Mouse (Mus musculus) intestine, embryonic 14.5 days (tissue): Measurements from ENCODE around the gene Cela3b. TPM values are rescaled to one million over a fixed set of nuclear protein-coding genes. Genes with fewer than 3 reads are reported as not detected.
"Not testable (repeated sequence)": the region's sequence is repeated elsewhere in the genome, so short reads cannot be mapped to it uniquely, and the experiment has no call there.

ENCODE experiments used
- ATAC-seq: fragments of 200-750 bp; cut with Nextera tagmentation; replicated peaks from 2 replicates; pipeline ENCODE4 v1.8.0; 2017; ENCODE audit warnings: low read depth, moderate number of reproducible peaks, moderate TSS enrichment, moderate library complexity; ENCODE audit not compliant: low FRiP score, low TSS enrichment
- DNase-seq: peaks from one replicate; pipeline ENCODE4 v3.0.0-alpha.2; 2018; ENCODE audit warnings: low spot score
- H3K27ac ChIP-seq: fragments of 300-500 bp; sonication (generic); 2 replicates; pipeline ENCODE4 v1.5.1; 2014; ENCODE audit warnings: low read depth, mild to moderate bottlenecking, control low read depth
- H3K27me3 ChIP-seq: fragments of 300-500 bp; sonication (generic); replicated peaks from 2 replicates; pipeline ENCODE4 v1.6.1; 2014; ENCODE audit warnings: low read length, control low read depth; ENCODE audit not compliant: control insufficient read depth, insufficient read depth
- H3K36me3 ChIP-seq: fragments of 300-500 bp; sonication (generic); 2 replicates; pipeline ENCODE4 v1.6.1; 2014; ENCODE audit warnings: low read length, control low read depth; ENCODE audit not compliant: control insufficient read depth, insufficient read depth
- H3K4me1 ChIP-seq: fragments of 300-500 bp; sonication (generic); replicated peaks from 2 replicates; pipeline ENCODE4 v1.6.1; 2014; ENCODE audit warnings: low read length, control low read depth, mixed read lengths; ENCODE audit not compliant: control insufficient read depth, insufficient read depth
- H3K4me2 ChIP-seq: fragments of 300-500 bp; sonication (generic); 2 replicates; pipeline ENCODE4 v1.6.1; 2014; ENCODE audit warnings: low read length
- H3K4me3 ChIP-seq: fragments of 300-500 bp; sonication (generic); 2 replicates; pipeline ENCODE4 v1.5.1; 2014; ENCODE audit warnings: low read depth, low read length, control low read depth, mixed read lengths
- H3K9ac ChIP-seq: fragments of 300-500 bp; sonication (generic); 2 replicates; pipeline ENCODE4 v1.6.1; 2014; ENCODE audit warnings: mild to moderate bottlenecking, low read length
- H3K9me3 ChIP-seq: fragments of 300-500 bp; sonication (generic); 2 replicates; pipeline ENCODE4 v1.6.1; 2016; ENCODE audit warnings: low read length, control low read depth; ENCODE audit not compliant: control insufficient read depth
- WGBS: fragments of 180-500 bp; shearing (Covaris S2); extraction: QIAGEN DNeasy Blood & Tissue Kit; methylation state at CpG from one replicate; pipeline ENCODE4 v1.1.7; 2014; 5-methylcytosine and 5-hydroxymethylcytosine counted together
- polyA plus RNA-seq: library from polyadenylated mRNA; unstranded; fragments of >200 nt; fragmentation: Nextera tagmentation; extraction: Ambion mirVana; gene quantifications from 2 replicates; pipeline ENCODE4 v1.2.1, GENCODE M21; 2014

Gene Cela3b
- polyA plus RNA-seq, 1 experiment from 2014 or later: 3.8 TPM

GRCm38 (mm10) chr4:137417712-137418564 is 12.4 kb downstream of the Cela3b start:
- Histone ChIP-seq H3K4me1 (no peaks in the 10 kb centered on the region), H3K27me3 (no peaks in the 10 kb centered on the region), H3K4me2 (no peak overlapping the region), H3K4me3 (no peak overlapping the region), H3K9me3 (no peaks in the 10 kb centered on the region), H3K36me3 (no peaks in the 10 kb centered on the region), H3K27ac (no peak overlapping the region), H3K9ac (no peak overlapping the region)
- WGBS: 69% methylated on average over 11 of the region's 11 CpGs
- DNase-seq: no peak
- no peak for ATAC-seq

DNA sequence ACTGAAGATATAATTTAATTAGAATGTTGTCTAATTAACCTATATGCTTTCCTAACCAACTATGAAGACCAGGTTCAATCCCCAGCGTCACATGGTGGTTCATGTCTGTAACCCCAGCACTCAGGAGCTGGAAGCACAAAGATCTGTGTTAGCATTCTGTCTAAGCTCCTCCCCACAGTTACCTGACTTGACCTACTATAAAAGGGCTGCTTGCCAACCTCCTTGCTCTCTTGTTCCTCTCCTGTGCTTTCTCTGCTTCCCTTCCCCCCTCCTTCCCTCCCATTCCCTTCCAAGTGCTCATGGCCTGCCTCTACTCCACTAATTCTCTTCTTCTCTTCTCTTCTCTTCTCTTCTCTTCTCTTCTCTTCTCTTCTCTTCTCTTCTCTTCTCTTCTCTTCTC is 15.4 kb downstream of the Cela3b start:
- no peaks in the 10 kb centered on the region for H3K36me3 ChIP-seq
- DNase-seq (no peak), ATAC-seq (no peak)
- WGBS: 61% methylated on average over 1 of the region's 1 CpGs
- H3K4me2 ChIP-seq: no peak overlapping the region
- no peaks in the 10 kb centered on the region for H3K27me3 ChIP-seq
- H3K27ac ChIP-seq: no peak overlapping the region
- H3K9ac ChIP-seq: no peak overlapping the region
- H3K4me3 ChIP-seq: no peak overlapping the region
- no peaks in the 10 kb centered on the region for H3K9me3 ChIP-seq
- H3K4me1 ChIP-seq: no peaks in the 10 kb centered on the region

DNA sequence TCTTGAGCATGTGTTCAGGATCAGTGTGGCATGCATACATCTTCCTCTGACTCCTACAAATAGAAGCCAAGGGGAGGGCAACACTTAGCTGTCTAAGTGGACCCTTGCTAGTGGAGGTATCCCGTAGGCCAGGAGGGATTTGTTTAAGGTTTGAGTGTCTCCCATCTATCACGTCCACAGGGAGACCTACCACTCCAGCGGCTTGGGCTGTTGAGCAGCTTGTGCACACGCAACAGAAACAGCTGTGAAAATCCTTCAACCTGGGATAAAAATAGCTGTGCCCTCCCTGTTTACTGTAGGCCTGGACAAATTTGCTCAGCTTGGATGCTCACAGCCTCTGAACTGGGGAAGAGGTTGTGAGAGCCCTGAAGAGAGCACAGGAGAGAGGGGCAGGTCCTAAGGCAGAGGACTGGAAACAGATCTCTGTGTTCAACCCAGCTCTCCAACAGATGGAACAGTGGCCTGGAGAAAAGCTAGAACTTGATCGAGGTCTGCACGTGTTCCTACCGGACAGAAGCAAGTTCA is 18.1 kb downstream of the Cela3b start:
- not testable (repeated sequence) for H3K27ac ChIP-seq, H3K4me1 ChIP-seq, H3K27me3 ChIP-seq, ATAC-seq, H3K9ac ChIP-seq, H3K36me3 ChIP-seq, H3K4me3 ChIP-seq, H3K9me3 ChIP-seq, H3K4me2 ChIP-seq, DNase-seq
- 57% methylated on average over 7 of the region's 7 CpGs for WGBS

- no peaks in the 10 kb centered on the region for H3K9me3 ChIP-seq
- H3K9ac ChIP-seq: no peak within 1 kb of the TSS
- no peaks in the 10 kb centered on the region for H3K4me1 ChIP-seq
- no peaks in the 10 kb centered on the region for H3K36me3 ChIP-seq
- H3K27me3 ChIP-seq: no peaks in the 10 kb centered on the region
- no peak for DNase-seq
- 86% methylated on average over 5 of the region's 5 CpGs for WGBS
- H3K4me3 ChIP-seq: no peak within 1 kb of the TSS
- no peak for ATAC-seq
- no peak within 1 kb of the TSS for H3K4me2 ChIP-seq
- H3K27ac ChIP-seq: no peak within 1 kb of the TSS
These were observed 20.6 kb downstream of the Cela3b start, which contains the start of gene Cela3a for GRCm38 (mm10) chr4:137409691-137410090. Gene Cela3a, minus strand, starts transcription at chr4:137409791.

GRCm38 (mm10) chr4:137405571-137405970 is 24.8 kb downstream of the Cela3b start:
- Histone ChIP-seq H3K36me3 (no peaks in the 10 kb centered on the region), H3K27me3 (no peaks in the 10 kb centered on the region), H3K4me3 (no peak overlapping the region), H3K27ac (no peak overlapping the region), H3K9me3 (no peaks in the 10 kb centered on the region), H3K4me2 (no peak overlapping the region), H3K9ac (no peak overlapping the region), H3K4me1 (no peaks in the 10 kb centered on the region)
- DNase-seq (no peak), ATAC-seq (no peak)
- WGBS: 82% methylated on average over 3 of the region's 3 CpGs

- Histone ChIP-seq H3K27me3 (no peaks in the 10 kb centered on the region), H3K27ac (no peak overlapping the region), H3K4me3 (no peak overlapping the region), H3K4me1 (no peaks in the 10 kb centered on the region), H3K9ac (no peak overlapping the region), H3K36me3 (no peaks in the 10 kb centered on the region), H3K9me3 (no peaks in the 10 kb centered on the region), H3K4me2 (no peak overlapping the region)
- ATAC-seq: no peak
- no peak for DNase-seq
- 75% methylated on average over 15 of the region's 15 CpGs for WGBS
These were observed 33.5 kb downstream of the Cela3b start for GRCm38 (mm10) chr4:137396641-137397525.

DNA sequence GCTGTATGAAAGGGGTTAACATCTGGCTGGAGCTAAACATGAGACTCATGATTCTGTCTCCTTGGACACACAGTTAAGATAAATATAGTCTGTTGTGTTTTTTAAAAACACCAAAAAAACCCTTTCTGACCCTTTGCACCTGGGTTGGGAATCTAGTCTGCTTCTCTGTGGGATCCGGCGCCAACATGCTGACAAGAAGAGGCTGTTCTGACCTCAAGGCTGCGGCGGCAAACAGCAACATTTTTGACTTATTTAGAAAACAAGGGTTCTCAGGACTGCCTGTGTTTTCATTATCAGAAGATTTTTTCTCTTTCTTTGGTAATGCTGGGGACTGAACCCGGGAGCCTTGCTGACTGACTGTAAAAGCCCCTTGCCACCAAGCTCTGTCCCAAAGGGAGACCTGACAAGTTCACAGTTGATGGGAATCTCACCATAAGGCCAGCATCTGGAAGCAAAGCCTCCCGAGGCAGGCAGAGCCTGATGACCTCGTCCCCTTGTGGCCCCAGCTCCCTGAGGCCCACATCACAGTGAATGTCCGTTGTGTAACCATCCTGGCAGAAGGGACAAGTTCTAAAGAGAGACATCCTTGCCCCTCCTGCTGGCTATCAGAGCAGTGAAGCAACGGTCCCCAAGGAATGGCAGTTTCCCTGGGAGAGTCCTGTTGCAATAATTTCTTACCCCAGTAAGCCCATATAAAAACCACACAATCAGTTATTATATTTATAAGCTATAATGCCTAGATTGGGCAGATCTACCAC is 36.8 kb downstream of the Cela3b start:
- Histone ChIP-seq H3K27me3 (no peaks in the 10 kb centered on the region), H3K36me3 (no peaks in the 10 kb centered on the region), H3K9ac (no peak overlapping the region), H3K4me1 (peaks cover 3% of the 10 kb centered on the region; the same call in 1 of the 2 replicates), H3K4me3 (no peak overlapping the region), H3K27ac (no peak overlapping the region), H3K9me3 (no peaks in the 10 kb centered on the region), H3K4me2 (no peak overlapping the region)
- no peak for ATAC-seq
- WGBS: 55% methylated on average over 9 of the region's 9 CpGs
- no peak for DNase-seq

DNA sequence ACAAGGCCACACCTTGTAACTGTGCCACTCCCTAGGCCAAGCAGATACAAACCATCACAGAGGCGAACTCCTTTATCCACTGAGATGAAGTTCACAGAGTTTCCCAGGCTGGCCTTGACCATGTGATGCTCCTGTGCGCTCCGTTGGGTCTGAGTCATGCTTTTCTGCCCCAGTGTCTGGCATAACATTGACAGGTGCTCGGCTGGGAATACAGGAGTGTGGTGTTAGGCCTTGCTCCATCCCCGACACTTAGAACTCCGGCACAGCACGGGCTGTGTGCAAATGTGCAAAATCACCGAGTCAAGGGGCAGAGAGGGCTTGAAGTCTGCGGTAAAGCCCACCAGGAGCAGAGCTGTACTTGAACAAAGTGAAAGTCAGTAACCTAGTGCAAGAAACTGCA is 37.5 kb downstream of the Cela3b start:
- Histone ChIP-seq H3K27ac (no peak overlapping the region), H3K36me3 (no peaks in the 10 kb centered on the region), H3K4me1 (peaks cover 3% of the 10 kb centered on the region; the same call in 1 of the 2 replicates), H3K4me3 (no peak overlapping the region), H3K27me3 (no peaks in the 10 kb centered on the region), H3K9ac (no peak overlapping the region), H3K9me3 (no peaks in the 10 kb centered on the region), H3K4me2 (no peak overlapping the region)
- 82% methylated on average over 9 of the region's 9 CpGs for WGBS
- no peak for ATAC-seq
- no peak for DNase-seq
